Mouse (Mus musculus): ENCODE results near the gene Rgp1. TPM values are rescaled to one million over a fixed set of nuclear protein-coding genes. Genes with fewer than 3 reads are reported as not detected.
A peak's percentile ranks its signal among the peaks of the same experiment; 100 is the strongest.

Gene Rgp1
- polyA plus RNA-seq, 1 experiment, result 28.6 TPM

DNA sequence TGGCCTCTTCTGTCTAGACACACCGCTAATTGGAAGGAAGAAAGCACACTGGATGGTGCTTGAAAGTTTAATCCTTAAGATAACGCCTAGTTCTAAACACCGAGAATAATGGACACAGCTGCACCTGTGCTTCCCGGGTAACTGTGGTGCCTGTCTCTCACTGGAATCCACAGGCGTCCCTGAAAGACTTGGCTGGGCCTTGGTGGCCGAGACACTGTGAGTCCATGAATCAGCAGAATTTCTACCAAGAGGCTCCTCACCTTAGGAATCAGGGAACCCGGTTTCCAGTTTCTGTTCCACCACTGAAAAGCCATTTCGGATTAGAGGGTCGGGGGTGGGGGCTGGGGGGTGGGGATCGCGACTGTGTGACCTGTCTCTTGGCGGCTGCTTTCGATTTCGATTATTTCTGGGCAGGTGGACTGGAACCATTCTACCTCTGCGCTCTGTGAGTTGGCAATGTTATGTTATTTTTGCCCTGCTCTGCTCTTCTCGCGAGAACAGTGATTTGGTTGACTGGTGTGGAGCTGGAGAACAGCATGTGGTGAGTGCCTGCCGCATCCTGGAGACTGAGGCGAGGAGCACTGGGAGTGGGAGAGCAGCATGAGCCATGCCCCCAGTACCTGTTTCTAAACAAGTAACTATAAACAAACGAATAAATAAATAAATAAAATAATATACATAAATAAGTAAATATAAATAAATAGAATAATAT, 50.7 kb downstream of the Rgp1 start:
- Histone ChIP-seq H3K36me3 (ENCODE audit: control insufficient read depth, insufficient read depth) (no peaks in the 10 kb centered on the region), H3K27me3 (ENCODE audit: control insufficient read depth, insufficient read depth, insufficient read length) (no peaks in the 10 kb centered on the region), H3K4me3 (no peak overlapping the region), H3ac (ENCODE audit: control insufficient read depth, insufficient read length) (no peak overlapping the region), H3K4me2 (ENCODE audit: low read depth) (no peak overlapping the region), H3K79me2 (ENCODE audit: control insufficient read depth, insufficient read depth) (no peaks in the 10 kb centered on the region)
- TF ChIP-seq MYOG (IDR thresholded peaks at IDR 0.05; ENCODE audit: control insufficient read depth in 1 of 3, insufficient read depth in 1 of 3, insufficient read length in 2 of 3, low read depth in 2 of 3), result no peak
- no peak for TF ChIP-seq POLR2AphosphoS2 (IDR thresholded peaks at IDR 0.05; ENCODE audit: insufficient read length, low read depth)
- no peak for TF ChIP-seq MAX (IDR thresholded peaks at IDR 0.05; ENCODE audit: low read depth)
- no peak for TF ChIP-seq MYOD1 (IDR thresholded peaks at IDR 0.05; ENCODE audit: control insufficient read depth in 1 of 3, insufficient read length in 2 of 3, low read depth in 2 of 3)
- TF ChIP-seq CEBPB (IDR thresholded peaks at IDR 0.05; ENCODE audit: insufficient read depth, poor library complexity, severe bottlenecking), result no peak
- no peak for TF ChIP-seq SRF (IDR thresholded peaks at IDR 0.05; ENCODE audit: control insufficient read depth, insufficient read length, low read depth)
- no peak for TF ChIP-seq TCF12 (IDR thresholded peaks at IDR 0.05; ENCODE audit: insufficient read depth, poor library complexity, severe bottlenecking)
- TF ChIP-seq TCF3 (IDR thresholded peaks at IDR 0.05; ENCODE audit: insufficient read length, low read depth), result no peak
- no peak for TF ChIP-seq POLR2A (IDR thresholded peaks at IDR 0.05; ENCODE audit: insufficient read length, low read depth)
- no peak for TF ChIP-seq REST (IDR thresholded peaks at IDR 0.05; ENCODE audit: insufficient read depth, insufficient read length)
- TF ChIP-seq USF1 (IDR thresholded peaks at IDR 0.05; ENCODE audit: low read depth), result no peak
- TF ChIP-seq E2F4 (IDR thresholded peaks at IDR 0.05; ENCODE audit: insufficient read depth), result no peak

DNA sequence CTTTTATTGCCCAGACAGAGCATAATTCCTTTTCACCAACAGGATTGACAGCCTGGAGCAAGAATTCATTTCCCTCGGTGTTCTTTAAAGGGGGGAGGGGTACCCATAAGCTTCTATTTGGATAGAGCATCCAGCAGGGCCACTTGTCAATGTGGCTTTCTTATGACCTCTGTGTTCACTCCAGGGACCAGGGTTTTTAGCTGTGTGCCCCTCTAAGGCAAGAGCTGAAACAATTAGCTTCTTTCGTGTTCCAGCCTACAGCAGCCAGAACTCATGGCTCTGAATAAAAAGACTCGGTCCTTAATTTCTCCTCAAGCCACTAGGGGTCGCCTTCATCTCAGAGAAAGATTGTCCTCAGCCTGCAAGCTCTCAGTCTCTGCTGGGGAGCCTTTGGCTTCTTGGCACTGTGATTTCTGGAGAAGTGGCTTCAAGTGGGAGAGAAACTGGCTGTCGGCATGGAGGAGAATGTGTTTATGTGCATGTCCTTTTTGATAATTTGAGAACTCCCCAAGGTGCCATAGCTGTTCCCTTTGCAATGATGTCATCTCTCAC, 51.6 kb downstream of the Rgp1 start:
- no peaks in the 10 kb centered on the region for H3K27me3 ChIP-seq (ENCODE audit: control insufficient read depth, insufficient read depth, insufficient read length)
- H3K79me2 ChIP-seq (ENCODE audit: control insufficient read depth, insufficient read depth), result no peaks in the 10 kb centered on the region
- no peak overlapping the region for H3ac ChIP-seq (ENCODE audit: control insufficient read depth, insufficient read length)
- no peak overlapping the region for H3K4me3 ChIP-seq
- H3K4me2 ChIP-seq (ENCODE audit: low read depth), result peak overlapping the region; percentile 55
- TF ChIP-seq SRF (IDR thresholded peaks at IDR 0.05; ENCODE audit: control insufficient read depth, insufficient read length, low read depth) (no peak), MYOG (IDR thresholded peaks at IDR 0.05; ENCODE audit: control insufficient read depth in 1 of 3, insufficient read depth in 1 of 3, insufficient read length in 2 of 3, low read depth in 2 of 3) (no peak), MYOD1 (IDR thresholded peaks at IDR 0.05; ENCODE audit: control insufficient read depth in 1 of 3, insufficient read length in 2 of 3, low read depth in 2 of 3) (no peak), POLR2AphosphoS2 (IDR thresholded peaks at IDR 0.05; ENCODE audit: insufficient read length, low read depth) (no peak), USF1 (IDR thresholded peaks at IDR 0.05; ENCODE audit: low read depth) (no peak), CEBPB (IDR thresholded peaks at IDR 0.05; ENCODE audit: insufficient read depth, poor library complexity, severe bottlenecking) (no peak), TCF3 (IDR thresholded peaks at IDR 0.05; ENCODE audit: insufficient read length, low read depth) (no peak), MAX (IDR thresholded peaks at IDR 0.05; ENCODE audit: low read depth) (no peak), E2F4 (IDR thresholded peaks at IDR 0.05; ENCODE audit: insufficient read depth) (no peak), TCF12 (IDR thresholded peaks at IDR 0.05; ENCODE audit: insufficient read depth, poor library complexity, severe bottlenecking) (no peak), REST (IDR thresholded peaks at IDR 0.05; ENCODE audit: insufficient read depth, insufficient read length) (no peak), POLR2A (IDR thresholded peaks at IDR 0.05; ENCODE audit: insufficient read length, low read depth) (no peak)
- no peaks in the 10 kb centered on the region for H3K36me3 ChIP-seq (ENCODE audit: control insufficient read depth, insufficient read depth)

DNA sequence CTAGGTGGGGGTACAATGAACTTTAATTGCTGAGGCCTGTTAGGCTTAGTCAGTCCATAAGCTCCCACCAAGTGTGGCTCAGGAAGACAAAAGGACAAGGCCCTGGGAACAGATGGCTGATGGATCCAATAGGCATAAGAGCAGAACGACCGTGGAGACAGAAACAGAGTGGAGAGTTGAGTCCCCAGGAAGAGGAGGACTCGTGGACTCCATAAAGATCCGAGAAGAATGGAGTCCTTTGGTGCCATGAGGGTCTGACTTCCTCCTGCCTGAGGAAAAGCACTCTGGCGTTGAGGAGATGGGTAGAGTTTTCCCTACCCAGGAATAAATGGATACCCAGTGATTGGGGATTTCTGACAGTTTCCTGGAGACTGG, 52.1 kb downstream of the Rgp1 start:
- no peaks in the 10 kb centered on the region for H3K36me3 ChIP-seq (ENCODE audit: control insufficient read depth, insufficient read depth)
- H3ac ChIP-seq (ENCODE audit: control insufficient read depth, insufficient read length), result peak overlapping the region; percentile 37
- peak overlapping the region; percentile 25 for H3K4me3 ChIP-seq
- H3K79me2 ChIP-seq (ENCODE audit: control insufficient read depth, insufficient read depth), result no peaks in the 10 kb centered on the region
- TF ChIP-seq REST (IDR thresholded peaks at IDR 0.05; ENCODE audit: insufficient read depth, insufficient read length), result no peak
- TF ChIP-seq MYOD1 (IDR thresholded peaks at IDR 0.05; ENCODE audit: control insufficient read depth in 1 of 3, insufficient read length in 2 of 3, low read depth in 2 of 3), result no peak
- TF ChIP-seq CEBPB (IDR thresholded peaks at IDR 0.05; ENCODE audit: insufficient read depth, poor library complexity, severe bottlenecking), result no peak
- TF ChIP-seq MAX (IDR thresholded peaks at IDR 0.05; ENCODE audit: low read depth), result no peak
- TF ChIP-seq TCF12 (IDR thresholded peaks at IDR 0.05; ENCODE audit: insufficient read depth, poor library complexity, severe bottlenecking), result no peak
- no peak for TF ChIP-seq SRF (IDR thresholded peaks at IDR 0.05; ENCODE audit: control insufficient read depth, insufficient read length, low read depth)
- no peak for TF ChIP-seq USF1 (IDR thresholded peaks at IDR 0.05; ENCODE audit: low read depth)
- TF ChIP-seq TCF3 (IDR thresholded peaks at IDR 0.05; ENCODE audit: insufficient read length, low read depth), result no peak
- no peak for TF ChIP-seq MYOG (IDR thresholded peaks at IDR 0.05; ENCODE audit: control insufficient read depth in 1 of 3, insufficient read depth in 1 of 3, insufficient read length in 2 of 3, low read depth in 2 of 3)
- TF ChIP-seq E2F4 (IDR thresholded peaks at IDR 0.05; ENCODE audit: insufficient read depth), result no peak
- no peak for TF ChIP-seq POLR2AphosphoS2 (IDR thresholded peaks at IDR 0.05; ENCODE audit: insufficient read length, low read depth)
- no peak for TF ChIP-seq POLR2A (IDR thresholded peaks at IDR 0.05; ENCODE audit: insufficient read length, low read depth)
- peak overlapping the region; percentile 79 for H3K4me2 ChIP-seq (ENCODE audit: low read depth)
- no peaks in the 10 kb centered on the region for H3K27me3 ChIP-seq (ENCODE audit: control insufficient read depth, insufficient read depth, insufficient read length)

DNA sequence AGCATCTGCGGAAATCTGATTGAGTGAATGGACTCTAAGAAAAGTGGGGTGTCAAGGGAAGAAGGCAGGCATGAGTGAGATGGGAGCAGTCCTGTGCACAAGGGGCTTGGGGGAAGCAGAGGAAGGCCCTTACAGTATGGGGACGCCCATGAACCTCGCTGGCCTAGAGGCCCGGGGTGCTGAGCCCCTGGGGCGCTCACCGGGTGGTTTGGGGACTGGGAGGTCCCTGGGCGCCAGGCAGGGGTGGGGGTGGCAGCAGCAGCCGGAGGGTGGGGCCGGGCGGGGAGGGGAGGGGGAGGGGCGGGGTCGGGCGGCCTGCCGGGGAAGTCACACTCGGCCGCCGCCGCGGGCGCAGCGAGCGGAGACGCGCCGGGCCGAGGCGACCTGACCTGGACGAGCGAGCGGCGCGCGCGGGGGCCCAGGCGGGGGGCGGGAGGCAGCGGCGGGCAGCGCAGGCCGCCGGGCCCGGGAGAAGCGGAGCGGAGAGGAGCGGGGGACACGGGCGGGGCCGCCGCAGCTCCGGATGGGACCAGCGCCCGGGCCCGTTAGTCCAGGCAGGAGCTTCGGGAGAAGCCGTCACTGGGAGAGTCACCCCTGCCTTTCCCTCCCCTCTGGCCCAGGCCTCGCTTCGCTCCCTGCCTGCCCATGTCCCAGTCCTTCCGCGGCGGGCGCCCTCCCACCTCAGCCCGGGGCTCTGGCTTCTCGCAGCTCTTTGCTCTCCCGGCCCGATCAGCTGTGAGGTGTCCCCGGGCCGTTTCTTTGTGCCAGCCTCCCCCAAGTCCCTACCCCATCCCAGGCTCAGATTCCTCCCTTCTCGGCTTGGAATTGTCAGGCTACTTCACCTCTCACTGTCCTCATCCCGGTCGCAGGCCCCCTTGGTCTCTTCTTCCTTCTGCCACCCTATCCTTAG, 52.8 kb downstream of the Rgp1 start, which contains the start of gene Npr2:
Gene Npr2 (plus strand): TSS at position 890 of the 910 bp plus-strand sequence.
- Histone ChIP-seq H3K4me3 (peak within 1 kb of the TSS; percentile 25), H3K79me2 (ENCODE audit: control insufficient read depth, insufficient read depth) (no peaks in the 10 kb centered on the region), H3K4me2 (ENCODE audit: low read depth) (peak within 1 kb of the TSS; percentile 79), H3K27me3 (ENCODE audit: control insufficient read depth, insufficient read depth, insufficient read length) (no peaks in the 10 kb centered on the region), H3K36me3 (ENCODE audit: control insufficient read depth, insufficient read depth) (no peaks in the 10 kb centered on the region), H3ac (ENCODE audit: control insufficient read depth, insufficient read length) (peak within 1 kb of the TSS; percentile 37)
- TF ChIP-seq MYOG (IDR thresholded peaks at IDR 0.05; ENCODE audit: control insufficient read depth in 1 of 3, insufficient read depth in 1 of 3, insufficient read length in 2 of 3, low read depth in 2 of 3), result no peak
- TF ChIP-seq MYOD1 (IDR thresholded peaks at IDR 0.05; ENCODE audit: control insufficient read depth in 1 of 3, insufficient read length in 2 of 3, low read depth in 2 of 3), result no peak
- peak; percentile 81 for TF ChIP-seq POLR2A (IDR thresholded peaks at IDR 0.05; ENCODE audit: insufficient read length, low read depth)
- TF ChIP-seq POLR2AphosphoS2 (IDR thresholded peaks at IDR 0.05; ENCODE audit: insufficient read length, low read depth), result peak; percentile 33
- no peak for TF ChIP-seq REST (IDR thresholded peaks at IDR 0.05; ENCODE audit: insufficient read depth, insufficient read length)

Data from myocyte (in vitro differentiated cells).